Mouse (Mus musculus) CH12.LX (cell line): Measurements from ENCODE around the gene Fam160a1. TPM values are rescaled to one million over a fixed set of nuclear protein-coding genes. Genes with fewer than 3 reads are reported as not detected.

Experiments used
- DNase-seq: peaks from one replicate; pipeline ENCODE4 v3.0.0-alpha.2; 2013; ENCODE audit errors: extremely low read depth
- H3K27ac ChIP-seq: 2 replicates; pipeline ENCODE4 v1.5.1; 2012; ENCODE audit warnings: low read depth, mild to moderate bottlenecking, control low read depth, moderate library complexity; ENCODE audit not compliant: insufficient read depth
- H3K27me3 ChIP-seq: replicated peaks from 2 replicates; pipeline ENCODE3; 2012; ENCODE audit warnings: inconsistent platforms
- H3K36me3 ChIP-seq, 2 experiments: replicated peaks in 1 of 2; 2 replicates each; pipeline versions ENCODE3 to v1.6.1; 2012; ENCODE audit warnings: inconsistent platforms in 1 of 2, low read length in 1 of 2, mild to moderate bottlenecking in 1 of 2, mixed read lengths in 1 of 2, moderate library complexity in 1 of 2; ENCODE audit not compliant: control insufficient read depth in 1 of 2, insufficient read depth in 1 of 2
- H3K4me1 ChIP-seq, 2 experiments: 2 replicates each; pipeline ENCODE4 v1.6.1; 2012; ENCODE audit warnings: inconsistent platforms in 1 of 2, moderate library complexity in 1 of 2; ENCODE audit not compliant: insufficient read depth in 2 of 2, control insufficient read depth in 1 of 2
- H3K4me2 ChIP-seq: 2 replicates; pipeline ENCODE4 v1.6.1; 2012; ENCODE audit warnings: low read depth, mild to moderate bottlenecking, control low read depth; ENCODE audit not compliant: poor library complexity, insufficient read depth, severe bottlenecking
- H3K4me3 ChIP-seq, 3 experiments: fragments of 150-350 bp in 1 of 3; sonication (generic) in 1 of 3; replicated peaks in 1 of 3; 2 replicates each; pipeline versions ENCODE3 to v1.5.1; 2011 to 2012; ENCODE audit warnings: low read depth in 2 of 3, low read length in 2 of 3, mild to moderate bottlenecking in 2 of 3, moderate library complexity in 2 of 3, control low read depth in 1 of 3, improper control_type of control experiment in 1 of 3, inconsistent platforms in 1 of 3, mixed read lengths in 1 of 3; ENCODE audit not compliant: poor library complexity in 1 of 3
- H3K79me2 ChIP-seq: replicated peaks from 2 replicates; pipeline ENCODE4 v1.6.1; 2012; ENCODE audit warnings: mild to moderate bottlenecking, moderate library complexity; ENCODE audit not compliant: control insufficient read depth, poor library complexity, insufficient read depth, severe bottlenecking; ENCODE audit errors: extremely low read depth
- H3K9ac ChIP-seq: 2 replicates; pipeline ENCODE4 v1.6.1; 2012; ENCODE audit warnings: low read depth, mild to moderate bottlenecking, control low read depth, moderate library complexity; ENCODE audit not compliant: insufficient read depth
- H3K9me3 ChIP-seq: replicated peaks from 2 replicates; pipeline ENCODE3; 2012; ENCODE audit warnings: low read length, inconsistent platforms, mixed read lengths
- CTCF ChIP-seq, 2 experiments: IDR thresholded peaks in 1 of 2; conservative IDR thresholded peaks in 1 of 2; 2 replicates each; pipeline ENCODE4 v1.5.1; 2011 to 2012; ENCODE audit warnings: low read depth in 2 of 2, low read length in 2 of 2, improper control_type of control experiment in 1 of 2, inconsistent platforms in 1 of 2, mild to moderate bottlenecking in 1 of 2, moderate library complexity in 1 of 2
- JUND ChIP-seq: conservative IDR thresholded peaks from 2 replicates; pipeline ENCODE4 v1.6.1; 2011; ENCODE audit warnings: low read depth, low read length, improper control_type of control experiment
- MAFK ChIP-seq: IDR thresholded peaks from 2 replicates; pipeline ENCODE4 v1.6.1; 2011; ENCODE audit warnings: low read length, improper control_type of control experiment; ENCODE audit not compliant: insufficient replicate concordance
- MAX ChIP-seq: IDR thresholded peaks from 2 replicates; pipeline ENCODE4 v1.6.1; 2011; ENCODE audit warnings: low read length, improper control_type of control experiment
- MYC ChIP-seq: IDR thresholded peaks from 2 replicates; pipeline ENCODE4 v1.6.1; 2011; ENCODE audit warnings: low read depth, mild to moderate bottlenecking, improper control_type of control experiment, low read length
- UBTF ChIP-seq: IDR thresholded peaks from 2 replicates; pipeline ENCODE4 v1.6.1; 2012; ENCODE audit warnings: low read depth, mild to moderate bottlenecking, inconsistent platforms, low read length, improper control_type of control experiment, moderate library complexity
- USF1 ChIP-seq: IDR thresholded peaks from 2 replicates; pipeline ENCODE4 v1.6.1; 2014; ENCODE audit warnings: low read depth, mild to moderate bottlenecking, inconsistent platforms, low read length, improper control_type of control experiment
- dilution Hi-C: fragments of 300-500 bp; cut with MboI; formaldehyde crosslinking; loops from 2 replicates; pipeline ENCODE4 v1.14.3; 2020; ENCODE audit warnings: low sequenced_read_pairs; ENCODE audit not compliant: extremely low pct_unique_long_range_greater_than_20kb, extremely low pct_ligation_motif_present
- in situ Hi-C: fragments of 300-500 bp; cut with MboI; formaldehyde crosslinking; loops from 3 replicates; pipeline ENCODE4 v1.14.3; 2019; ENCODE audit warnings: low sequenced_read_pairs, low pct_ligation_motif_present, low pct_unique_long_range_greater_than_20kb, mixed read lengths
- polyA plus RNA-seq: library from polyadenylated mRNA; unstranded; fragments of >175 nt; gene quantifications from 2 replicates; pipeline ENCODE4 v1.2.1, GENCODE M21; 2012; ENCODE audit warnings: low read depth; ENCODE audit not compliant: insufficient read length
- total RNA-seq, 2 experiments: library from RNA; depleted of rRNA; stranded (reverse); fragments of 300-350 nt in 1 of 2; fragments of >200 nt in 1 of 2; gene quantifications; 2 replicates each; pipeline ENCODE4 v1.2.3; 2012 to 2014

The Fam160a1 gene
- total and polyA plus RNA-seq, 3 experiments: 0.17 to 0.41 (median 0.20) TPM

GRCm38 (mm10) chr3:85618885-85619284, 198.2 kb downstream of the Fam160a1 start:
- H3K27ac ChIP-seq: no peak overlapping the region
- no peaks in the 10 kb centered on the region for H3K4me1 ChIP-seq
- no peak for DNase-seq
- no peak overlapping the region for H3K4me3 ChIP-seq
- H3K27me3 ChIP-seq: no peaks in the 10 kb centered on the region
- peaks cover 2% of the 10 kb centered on the region for H3K9me3 ChIP-seq
- peak in 1 of 2 experiments; percentile 28; a peak in 2 of 4 replicates for TF ChIP-seq CTCF (conservative IDR thresholded peaks at IDR 0.05 in 1 of 2, IDR thresholded peaks at IDR 0.05 in 1 of 2; ENCODE audit: low read depth in 2 of 2, low read length in 2 of 2)
- no peak for TF ChIP-seq USF1
- dilution Hi-C loops: no loop called here
- no peaks in the 10 kb centered on the region for H3K79me2 ChIP-seq
- no peak overlapping the region for H3K4me2 ChIP-seq
- H3K36me3 ChIP-seq: peaks cover 31 to 57% of the 10 kb centered on the region in 2 experiments
- H3K9ac ChIP-seq: no peak overlapping the region
- in situ Hi-C loops: no loop called here

- H3K27me3 ChIP-seq: no peaks in the 10 kb centered on the region
- H3K4me3 ChIP-seq: no peak overlapping the region
- in situ Hi-C loops: no loop called here
- H3K79me2 ChIP-seq: no peaks in the 10 kb centered on the region
- peaks cover 46 to 75% of the 10 kb centered on the region in 2 experiments for H3K36me3 ChIP-seq
- no peak for DNase-seq
- no peaks in the 10 kb centered on the region for H3K4me1 ChIP-seq
- H3K4me2 ChIP-seq: no peak overlapping the region
- dilution Hi-C loops: no loop called here
- no peaks in the 10 kb centered on the region for H3K9me3 ChIP-seq
- TF ChIP-seq CTCF (conservative IDR thresholded peaks at IDR 0.05 in 1 of 2, IDR thresholded peaks at IDR 0.05 in 1 of 2; ENCODE audit: low read depth in 2 of 2, low read length in 2 of 2) (no peak), UBTF (no peak), MAX (no peak), MAFK (no peak), MYC (no peak), JUND (no peak)
- H3K27ac ChIP-seq: no peak overlapping the region
- no peak overlapping the region for H3K9ac ChIP-seq
Measured at GRCm38 (mm10) chr3:85616389-85616788, 200.7 kb downstream of the Fam160a1 start.

Other genes with a start within 250 kb of the Fam160a1 start
- gene Gatb, start 243.2 kb downstream of the Fam160a1 start, total RNA-seq (2012; rRNA removed): 25.9 and 31.9 TPM in 2 replicates
- gene Gatb, start 243.2 kb downstream of the Fam160a1 start, total RNA-seq (2014; rRNA removed): 39.8 and 41.9 TPM in 2 replicates
- 27.4 and 30.9 TPM in 2 replicates for gene Gatb, start 243.2 kb downstream of the Fam160a1 start, polyA plus RNA-seq
- 0.04 and 0.08 TPM in 2 replicates for gene Glt28d2, start 70.2 kb upstream of the Fam160a1 start, total RNA-seq (2012; rRNA removed)
- gene Glt28d2, start 70.2 kb upstream of the Fam160a1 start, total RNA-seq (2014; rRNA removed): 0.08 TPM in 1 of 2 replicates, not detected in the other
- gene Glt28d2, start 70.2 kb upstream of the Fam160a1 start, polyA plus RNA-seq: 0.10 TPM in 1 of 2 replicates, not detected in the other
- gene Gm37240, start 70.2 kb upstream of the Fam160a1 start, total RNA-seq (2012; rRNA removed): 0.08 and 0.17 TPM in 2 replicates
- gene Gm37240, start 70.2 kb upstream of the Fam160a1 start, total RNA-seq (2014; rRNA removed): 0.14 and 0.19 TPM in 2 replicates
- gene Gm37240, start 70.2 kb upstream of the Fam160a1 start, polyA plus RNA-seq: 0.14 TPM in 1 of 2 replicates, not detected in the other
- gene Sh3d19, start 153.8 kb upstream of the Fam160a1 start, total RNA-seq (2012; rRNA removed): 0.63 and 0.76 TPM in 2 replicates
- 0.16 TPM in 2 replicates for gene Sh3d19, start 153.8 kb upstream of the Fam160a1 start, total RNA-seq (2014; rRNA removed)
- 0.33 and 0.42 TPM in 2 replicates for gene Sh3d19, start 153.8 kb upstream of the Fam160a1 start, polyA plus RNA-seq
- gene Prss48, start 185.2 kb upstream of the Fam160a1 start, total RNA-seq (2012; rRNA removed): not detected in 2 replicates
- gene Prss48, start 185.2 kb upstream of the Fam160a1 start, total RNA-seq (2014; rRNA removed): not detected in 2 replicates
- not detected in 2 replicates for gene Prss48, start 185.2 kb upstream of the Fam160a1 start, polyA plus RNA-seq